Mouse (Mus musculus): Measurements from ENCODE around the gene Prkag2.

Gene Prkag2

GRCm38 (mm10) chr5:25044007-25044406 is 56.4 kb downstream of the Prkag2 start:
- no peak for DNase-seq

GRCm38 (mm10) chr5:25041947-25042346 is 58.5 kb downstream of the Prkag2 start:
- no peak for DNase-seq

GRCm38 (mm10) chr5:25041307-25041706 is 59.1 kb downstream of the Prkag2 start:
- no peak for DNase-seq

- DNase-seq = no peak
Observed at GRCm38 (mm10) chr5:25040903-25041302, 59.5 kb downstream of the Prkag2 start.

- DNase-seq = no peak
Observed at GRCm38 (mm10) chr5:25038827-25039226, 61.6 kb downstream of the Prkag2 start.

- no peak for DNase-seq
Observed at GRCm38 (mm10) chr5:25035391-25035790, 65.1 kb downstream of the Prkag2 start.

- no peak for DNase-seq
Observed at GRCm38 (mm10) chr5:25031456-25031856, 69.0 kb downstream of the Prkag2 start.

- DNase-seq = no peak
Observed at GRCm38 (mm10) chr5:25031037-25031436, 69.4 kb downstream of the Prkag2 start.

- DNase-seq = no peak
Observed at GRCm38 (mm10) chr5:25030276-25030681, 70.2 kb downstream of the Prkag2 start.

GRCm38 (mm10) chr5:25027673-25028072 is 72.8 kb downstream of the Prkag2 start:
- DNase-seq = no peak

GRCm38 (mm10) chr5:25025309-25026019 is 75.0 kb downstream of the Prkag2 start:
- no peak for DNase-seq

GRCm38 (mm10) chr5:25022904-25023303 is 77.5 kb downstream of the Prkag2 start:
- DNase-seq = peak; percentile 62

- no peak for DNase-seq
Observed at GRCm38 (mm10) chr5:25019221-25019620, 81.2 kb downstream of the Prkag2 start.

GRCm38 (mm10) chr5:25012134-25012533 is 88.3 kb downstream of the Prkag2 start:
- DNase-seq = no peak

- DNase-seq = peak; percentile 90
Observed at GRCm38 (mm10) chr5:25011019-25011485, 89.4 kb downstream of the Prkag2 start.

- peak; percentile 91 for DNase-seq
Observed at GRCm38 (mm10) chr5:25010438-25010892, 90.0 kb downstream of the Prkag2 start.

- DNase-seq = no peak
Observed at GRCm38 (mm10) chr5:25009770-25010169, 90.7 kb downstream of the Prkag2 start.

GRCm38 (mm10) chr5:25008966-25009365 is 91.5 kb downstream of the Prkag2 start:
- DNase-seq = no peak

GRCm38 (mm10) chr5:25006848-25007247 is 93.6 kb downstream of the Prkag2 start:
- DNase-seq = peak; percentile 78

GRCm38 (mm10) chr5:25005532-25006129 is 94.8 kb downstream of the Prkag2 start:
- no peak for DNase-seq

GRCm38 (mm10) chr5:25001391-25001794 is 99.0 kb downstream of the Prkag2 start:
- no peak for DNase-seq

- DNase-seq = no peak
Observed at GRCm38 (mm10) chr5:24999351-24999750, 101.1 kb downstream of the Prkag2 start.

GRCm38 (mm10) chr5:24995576-24996100 is 104.8 kb downstream of the Prkag2 start:
- peak; percentile 83 for DNase-seq

GRCm38 (mm10) chr5:24993190-24993589 is 107.3 kb downstream of the Prkag2 start:
- no peak for DNase-seq

Measured in cerebellum, adult 9-10 months (tissue).